Mouse (Mus musculus) thymus, postnatal 36 days (tissue): ENCODE data around the gene Arhgap19.
"Not testable (repeated sequence)": the region's sequence is repeated elsewhere in the genome, so short reads cannot be mapped to it uniquely, and the experiment has no call there.

ENCODE experiments used
- DNase-seq, 2 experiments: peaks; one replicate each; pipeline ENCODE4 v3.0.0; 2022; ENCODE audit warnings: mixed read lengths in 2 of 2

Gene Arhgap19

DNA sequence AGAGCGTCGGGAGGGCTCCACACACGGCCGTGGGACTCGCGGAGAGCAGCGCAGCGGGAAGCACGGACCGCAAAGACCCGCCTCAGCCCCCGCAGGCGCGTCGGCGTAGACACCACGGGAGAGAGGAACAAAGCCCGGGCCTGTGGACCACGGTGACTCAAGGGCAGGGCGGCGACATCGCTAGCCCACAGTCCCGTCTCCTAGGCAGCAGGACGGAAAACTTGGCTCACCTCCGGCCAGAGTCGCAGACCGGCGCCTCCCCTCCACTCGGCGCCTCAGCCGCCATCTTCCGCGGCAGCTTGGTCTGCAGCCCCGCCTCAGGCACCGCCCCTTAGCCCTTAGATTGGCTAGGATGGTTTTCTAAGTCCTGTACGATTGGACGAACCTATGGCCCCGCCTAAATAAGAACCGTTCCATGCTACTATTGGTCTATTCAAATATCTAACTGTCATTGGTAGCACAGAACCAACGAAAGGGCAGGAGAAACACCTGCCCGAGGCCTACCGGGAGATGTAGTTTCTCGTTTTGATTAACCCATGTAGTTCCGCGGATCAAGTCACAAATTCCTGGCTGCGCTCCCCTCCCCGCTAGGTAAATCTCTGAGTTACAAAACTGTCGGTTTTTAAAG, at the start of gene Arhgap19:
TSS of gene Arhgap19 (minus strand) at position 306 of the 628 bp plus-strand sequence.
- peak; percentile 88 to 92 for DNase-seq

DNA sequence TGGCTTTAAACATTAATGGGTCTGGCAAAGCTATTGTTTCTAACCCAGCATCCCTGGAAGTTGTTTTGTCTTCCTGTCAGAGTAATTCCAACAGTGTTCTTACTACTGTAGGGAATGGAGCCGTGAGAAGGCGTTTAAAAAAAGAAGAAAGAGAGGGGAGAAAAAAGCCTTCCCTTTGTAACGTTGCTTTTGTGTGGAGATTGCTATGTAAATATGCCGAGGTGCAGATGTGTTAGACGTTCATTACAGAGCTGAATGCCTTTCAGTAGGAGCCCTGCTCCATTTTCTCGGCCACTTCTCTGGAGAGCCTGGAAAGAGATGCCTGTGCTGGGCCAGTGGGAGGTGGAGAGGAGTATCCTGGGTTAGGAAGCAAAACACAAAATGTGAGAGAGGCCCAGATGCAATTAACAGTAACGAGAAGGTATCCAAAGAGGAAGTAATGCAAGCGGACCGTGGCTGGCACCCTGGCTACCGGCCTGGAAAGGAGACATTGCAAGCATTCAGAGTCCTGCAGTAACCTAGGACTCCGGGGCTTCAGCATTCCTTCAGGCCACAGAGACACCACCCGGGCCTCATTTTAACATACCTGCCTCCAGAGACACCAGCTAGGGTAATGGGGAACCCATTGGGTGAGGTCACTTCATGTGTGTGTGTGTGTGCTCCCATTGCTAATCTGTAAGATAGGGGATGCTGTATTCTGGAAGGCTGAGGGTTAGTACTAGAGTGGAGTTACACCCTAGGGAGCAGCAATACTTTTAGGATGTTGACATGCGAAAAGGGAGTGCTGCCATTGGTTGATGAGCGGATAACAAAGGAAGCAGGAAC, 49.1 kb upstream of the Arhgap19 start:
- DNase-seq, result no peak

DNA sequence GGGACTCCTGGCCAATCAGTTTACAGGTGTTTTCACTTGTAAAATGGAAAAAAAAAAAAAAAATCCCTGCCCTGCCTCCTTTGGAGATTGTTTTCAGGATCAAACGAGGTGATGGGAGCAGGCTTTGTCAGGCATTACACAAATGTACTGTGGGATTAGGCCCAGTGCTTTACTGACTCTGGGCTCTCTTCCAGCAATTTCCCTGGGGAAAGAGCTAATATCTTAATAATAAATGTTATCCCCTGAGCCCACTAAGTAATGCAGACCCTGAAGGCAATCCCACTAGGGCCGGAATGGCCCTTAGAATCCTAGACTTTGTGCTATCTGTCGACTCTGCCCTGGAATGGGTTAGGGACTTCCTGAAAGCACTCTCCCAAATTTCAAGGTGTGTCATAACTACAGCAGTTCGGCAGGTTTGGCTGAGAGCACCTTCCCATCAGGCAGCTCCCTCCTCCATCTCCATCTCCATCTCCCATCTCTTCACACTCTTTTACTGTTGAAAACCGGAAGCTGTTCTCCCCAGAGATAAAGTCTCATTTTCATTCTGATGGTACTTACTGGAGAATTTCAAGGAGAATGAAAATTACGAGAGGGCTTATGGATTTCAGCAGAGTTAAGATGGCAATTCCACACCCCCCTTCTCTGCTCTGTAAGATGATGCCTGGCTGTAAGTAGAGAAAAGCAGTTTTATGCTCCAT, 48.3 kb upstream of the Arhgap19 start:
- no peak for DNase-seq

GRCm38 (mm10) chr19:41847992-41848851, 46.4 kb upstream of the Arhgap19 start, which contains the start of gene Frat2:
Gene Frat2, minus strand, starts transcription at chr19:41848132.
- peak; percentile 90 to 93 for DNase-seq

DNA sequence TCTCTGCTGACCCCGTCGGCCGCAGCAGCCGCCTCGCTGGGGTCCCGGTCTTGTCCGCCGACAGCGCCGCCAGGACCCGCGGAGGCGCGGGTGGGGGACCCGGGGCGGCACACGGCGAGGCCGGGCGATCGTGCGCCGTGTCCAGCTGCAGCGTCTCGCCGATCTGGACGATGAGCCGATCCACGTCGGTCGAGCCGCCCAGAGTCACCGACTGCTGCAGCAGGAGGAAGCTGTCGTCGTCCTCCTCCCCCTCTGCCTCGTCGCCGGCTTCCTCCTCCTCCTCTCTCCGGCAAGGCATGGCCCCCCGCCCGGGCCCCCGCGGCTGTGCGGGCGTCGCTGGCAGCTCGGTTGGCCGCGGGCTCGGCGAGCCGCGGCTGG, 45.8 kb upstream of the Arhgap19 start:
- DNase-seq, result not testable (repeated sequence)

GRCm38 (mm10) chr19:41847091-41847581, 45.3 kb upstream of the Arhgap19 start:
- DNase-seq, result peak; percentile 38 to 61

DNA sequence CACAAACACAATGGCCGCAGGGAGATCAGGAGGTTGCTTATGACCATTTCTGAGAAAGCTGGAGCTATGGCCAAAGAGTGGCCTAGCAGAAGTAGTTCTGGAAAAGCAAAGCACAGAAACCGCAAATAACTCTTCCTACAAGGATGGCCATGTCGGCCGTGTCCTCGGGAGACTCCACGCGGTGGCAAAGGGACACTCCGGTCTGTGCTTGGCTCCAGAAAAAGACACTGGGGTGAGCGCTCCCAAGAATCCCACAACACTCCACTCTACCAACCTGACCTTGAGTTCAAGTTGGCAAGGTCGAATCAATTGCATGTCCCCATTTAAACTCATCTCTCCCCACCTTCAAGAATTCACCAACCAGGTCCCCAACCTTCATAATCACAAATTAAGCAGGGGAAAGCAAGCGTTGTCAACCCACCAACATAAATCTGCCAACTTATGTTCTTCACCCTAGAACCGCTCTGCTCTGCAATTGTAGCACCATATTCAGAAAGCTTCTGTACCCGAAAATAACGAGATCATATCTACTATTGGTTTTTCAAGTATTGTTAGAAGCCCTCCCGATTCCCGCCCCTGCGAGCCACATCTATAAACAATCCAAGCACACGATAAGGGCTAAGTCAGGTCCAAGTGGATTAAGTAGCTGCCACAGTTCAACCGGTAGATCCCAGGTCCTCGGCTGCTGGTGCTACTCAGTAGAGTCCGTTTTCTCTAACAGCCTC, 44.7 kb upstream of the Arhgap19 start:
- DNase-seq, result no peak

- DNase-seq, result no peak
Observed at GRCm38 (mm10) chr19:41844345-41844744, 42.5 kb upstream of the Arhgap19 start.

- DNase-seq, result no peak
Observed at GRCm38 (mm10) chr19:41842706-41843105, 40.9 kb upstream of the Arhgap19 start.

GRCm38 (mm10) chr19:41842196-41842595, 40.3 kb upstream of the Arhgap19 start:
- DNase-seq, result no peak

- DNase-seq, result no peak
Observed at GRCm38 (mm10) chr19:41841105-41841750, 39.4 kb upstream of the Arhgap19 start.

- no peak for DNase-seq
Observed at GRCm38 (mm10) chr19:41839685-41840084, 37.8 kb upstream of the Arhgap19 start.

- DNase-seq, result no peak
Observed at GRCm38 (mm10) chr19:41838808-41839207, 37.0 kb upstream of the Arhgap19 start.

- no peak for DNase-seq
Observed at GRCm38 (mm10) chr19:41837917-41838261, 36.0 kb upstream of the Arhgap19 start.

- no peak for DNase-seq
Observed at GRCm38 (mm10) chr19:41837194-41837916, 35.5 kb upstream of the Arhgap19 start.

- DNase-seq, result no peak
Observed at GRCm38 (mm10) chr19:41836719-41837118, 34.9 kb upstream of the Arhgap19 start.

DNA sequence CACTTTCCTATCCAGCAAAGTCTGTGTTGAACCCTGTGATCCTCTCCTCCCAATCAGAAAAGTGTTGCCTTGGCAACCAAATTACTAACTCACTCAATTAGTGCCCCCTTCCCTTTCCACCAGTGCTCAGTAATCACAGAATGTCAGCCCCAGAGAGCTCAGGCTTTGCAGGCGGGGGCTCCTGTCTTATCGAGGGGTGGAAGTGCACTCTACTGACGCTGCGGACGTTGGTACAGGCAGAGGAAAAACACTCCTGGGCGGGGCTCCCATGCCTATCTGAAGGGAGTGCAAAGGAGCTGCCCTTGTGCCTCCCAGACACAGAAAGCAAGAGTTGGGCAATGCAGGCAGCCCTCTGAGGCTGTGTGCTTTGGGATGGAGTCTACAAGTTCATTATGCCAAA, 34.0 kb upstream of the Arhgap19 start:
- peak in 1 of 2 experiments; percentile 18 for DNase-seq

DNA sequence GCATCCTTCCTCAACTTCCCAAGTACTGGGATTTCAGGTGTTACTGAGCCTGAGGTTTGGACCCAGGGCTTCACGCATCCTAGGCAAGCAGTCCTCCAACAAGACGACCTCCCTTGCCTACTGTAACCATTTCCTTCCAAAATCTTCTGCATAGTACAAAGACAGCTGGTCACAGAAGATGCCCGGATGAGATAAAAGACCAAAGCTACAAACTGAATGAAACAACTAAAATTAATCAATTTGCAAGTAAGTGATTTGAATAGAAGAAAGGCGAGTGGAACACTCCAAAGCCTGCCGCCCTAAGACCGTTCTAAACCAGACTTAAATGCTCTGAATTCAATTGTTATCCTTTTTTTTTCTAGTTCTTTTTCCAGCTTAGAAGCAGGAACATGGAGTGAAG, 33.6 kb upstream of the Arhgap19 start:
- DNase-seq, result no peak

- no peak for DNase-seq
Observed at GRCm38 (mm10) chr19:41832501-41833201, 30.8 kb upstream of the Arhgap19 start.
